Mouse (Mus musculus) gastrocnemius, postnatal 4 days (tissue): ENCODE data around the gene Krt31. TPM values are rescaled to one million over a fixed set of nuclear protein-coding genes. Genes with fewer than 3 reads are reported as not detected.

ENCODE experiments used
- DNase-seq, 2 experiments: peaks; one replicate each; pipeline ENCODE4 v3.0.0; 2021 to 2022; ENCODE audit warnings: low spot score in 2 of 2, mixed read lengths in 2 of 2
- total RNA-seq, 2 experiments: library from RNA; stranded (reverse); gene quantifications; 2 replicates each; pipeline ENCODE4 v1.2.3; 2021

Krt31 gene
- total RNA-seq, 2 experiments from 2014 or later, result not detected

DNA sequence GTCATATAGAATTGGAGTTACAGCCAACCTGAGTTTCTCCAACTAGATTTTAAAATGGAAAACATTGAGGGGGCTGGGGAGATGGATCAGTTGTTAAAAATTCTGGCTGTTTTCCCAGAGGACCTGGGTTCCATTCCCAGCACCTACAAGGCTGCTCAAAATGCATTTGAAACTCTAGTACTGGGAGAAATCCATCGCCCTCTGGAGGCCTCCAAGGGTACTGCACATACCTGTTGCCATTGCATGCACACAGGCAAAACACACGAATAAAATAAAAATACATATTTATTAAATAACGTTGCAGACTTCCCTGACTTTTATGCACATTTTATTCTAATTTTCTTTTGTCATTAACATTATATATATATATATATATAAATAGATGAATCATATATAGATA is 43.7 kb downstream of the Krt31 start:
- DNase-seq, result no peak

GRCm38 (mm10) chr11:100005905-100006304 is 44.4 kb downstream of the Krt31 start:
- no peak for DNase-seq

DNA sequence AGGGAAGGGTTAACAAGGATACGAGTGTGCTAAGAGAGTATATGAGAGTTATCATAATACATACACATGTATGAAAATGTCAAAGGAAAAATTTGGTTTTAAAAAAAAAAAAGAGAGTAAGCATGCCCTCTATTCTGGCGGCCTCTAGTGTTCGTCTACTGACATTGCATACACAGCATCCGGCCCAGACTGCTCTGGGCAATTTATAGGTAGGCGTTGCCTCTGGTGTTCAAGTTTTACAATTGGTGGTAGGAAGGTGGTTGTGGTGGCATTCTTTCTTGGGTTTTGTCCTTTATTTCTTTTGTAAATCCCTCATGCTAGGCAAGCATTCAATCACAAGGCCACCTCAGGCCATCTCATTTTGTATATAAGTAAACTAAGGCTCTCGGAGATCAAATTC is 45.5 kb downstream of the Krt31 start:
- peak in 1 of 2 experiments; percentile 37 for DNase-seq

- DNase-seq, result no peak
These were observed 51.3 kb downstream of the Krt31 start for GRCm38 (mm10) chr11:99999091-99999490.

Other genes with a start within 250 kb of the Krt31 start
- not detected for gene Gm11554, start 246.1 kb downstream of the Krt31 start, total RNA-seq
- gene Krtap4-13, start 240.7 kb downstream of the Krt31 start, total RNA-seq, result not detected
- not detected for gene Gm11564, start 234.9 kb downstream of the Krt31 start, total RNA-seq
- gene 2300003K06Rik, start 212.5 kb downstream of the Krt31 start, total RNA-seq, result not detected
- not detected for gene Krtap4-16, start 198.9 kb downstream of the Krt31 start, total RNA-seq
- not detected for gene Gm11568, start 192.6 kb downstream of the Krt31 start, total RNA-seq
- not detected for gene Gm11559, start 186.1 kb downstream of the Krt31 start, total RNA-seq
- not detected for gene Krtap9-1, start 177.2 kb downstream of the Krt31 start, total RNA-seq
- not detected for gene Gm11567, start 171.4 kb downstream of the Krt31 start, total RNA-seq
- gene Krtap31-1, start 142.6 kb downstream of the Krt31 start, total RNA-seq, result not detected
- not detected for gene Gm11565, start 135.8 kb downstream of the Krt31 start, total RNA-seq
- gene Krtap31-2, start 114.3 kb downstream of the Krt31 start, total RNA-seq, result not detected
- gene Krtap9-5, start 102.1 kb downstream of the Krt31 start, total RNA-seq, result not detected
- gene Krtap29-1, start 71.5 kb downstream of the Krt31 start, total RNA-seq, result not detected
- not detected for gene Krtap16-1, start 64.0 kb downstream of the Krt31 start, total RNA-seq
- gene Krtap17-1, start 56.6 kb downstream of the Krt31 start, total RNA-seq, result not detected
- not detected for gene Krt33a, start 34.3 kb downstream of the Krt31 start, total RNA-seq
- gene Krt33b, start 20.7 kb downstream of the Krt31 start, total RNA-seq, result under 1 TPM in 1 of 2 experiments, not detected in 1; 0.22 TPM
- not detected for gene Krt34, start 9.0 kb downstream of the Krt31 start, total RNA-seq
- gene Krt32, start 37.7 kb upstream of the Krt31 start, total RNA-seq, result not detected
- gene Krt35, start 45.7 kb upstream of the Krt31 start, total RNA-seq, result under 1 TPM; 0.15 to 0.31 TPM
- not detected for gene Krt36, start 55.1 kb upstream of the Krt31 start, total RNA-seq
- gene Krt13, start 71.0 kb upstream of the Krt31 start, total RNA-seq, result not detected
- 1 to 10 TPM in 1 of 2 experiments, under 1 TPM in 1; 0.27 to 1.1 TPM for gene Krt15, start 85.4 kb upstream of the Krt31 start, total RNA-seq
- gene Krt19, start 98.1 kb upstream of the Krt31 start, total RNA-seq, result 1 to 10 TPM in 1 of 2 experiments, under 1 TPM in 1; 0.71 to 1.3 TPM
- gene Krt9, start 142.7 kb upstream of the Krt31 start, total RNA-seq, result under 1 TPM in 1 of 2 experiments, not detected in 1; 0.15 TPM
- 1 to 10 TPM in 1 of 2 experiments, under 1 TPM in 1; 0.15 to 1.8 TPM for gene Krt14, start 157.0 kb upstream of the Krt31 start, total RNA-seq
- gene Krt16, start 198.4 kb upstream of the Krt31 start, total RNA-seq, result under 1 TPM in 1 of 2 experiments, not detected in 1; 0.29 TPM
- under 1 TPM; 0.29 to 0.44 TPM for gene Krt17, start 210.5 kb upstream of the Krt31 start, total RNA-seq
- gene Krt42, start 219.3 kb upstream of the Krt31 start, total RNA-seq, result not detected